Mouse (Mus musculus) urinary bladder, adult 18-20 months (tissue): ENCODE results near the gene Shroom3.

Source experiments
- DNase-seq, 2 experiments: peaks; one replicate each; pipeline ENCODE4 v3.0.0; 2022; ENCODE audit warnings: low spot score in 2 of 2, mixed read lengths in 2 of 2

Gene Shroom3

DNA sequence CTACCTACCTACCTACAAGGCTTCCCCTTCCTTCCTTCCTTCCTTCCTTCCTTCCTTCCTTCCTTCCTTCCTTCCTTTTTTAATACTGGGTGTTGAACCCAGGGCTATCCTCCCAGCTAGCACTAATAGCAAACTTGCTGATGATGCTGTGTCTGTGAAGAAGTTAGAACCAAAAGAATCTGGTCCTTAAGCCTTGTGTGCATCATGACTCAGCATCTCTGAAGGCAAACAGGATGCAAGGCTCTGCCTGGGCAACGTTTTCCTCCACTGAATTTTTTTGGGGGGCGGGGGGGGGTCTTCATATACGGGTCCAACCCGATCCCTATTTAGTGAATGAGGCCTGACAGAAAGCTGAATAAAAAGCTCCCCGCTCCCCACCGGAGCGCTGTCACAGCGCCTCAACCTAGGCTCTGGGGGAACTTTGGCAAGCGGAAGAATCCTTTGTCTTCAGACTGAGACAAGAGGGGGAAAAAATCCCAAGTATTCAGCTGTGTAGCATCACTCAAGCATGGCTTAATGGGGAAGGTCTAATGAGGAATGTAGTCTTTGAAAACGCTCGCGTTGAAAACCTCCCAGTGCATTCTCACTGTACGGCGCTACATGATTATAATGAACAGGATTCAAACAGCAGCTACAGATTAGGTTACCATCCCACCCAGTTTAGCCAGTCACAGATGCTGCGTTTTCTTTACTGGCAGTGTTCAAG lies 15.0 kb downstream of the Shroom3 start:
- no peak for DNase-seq

DNA sequence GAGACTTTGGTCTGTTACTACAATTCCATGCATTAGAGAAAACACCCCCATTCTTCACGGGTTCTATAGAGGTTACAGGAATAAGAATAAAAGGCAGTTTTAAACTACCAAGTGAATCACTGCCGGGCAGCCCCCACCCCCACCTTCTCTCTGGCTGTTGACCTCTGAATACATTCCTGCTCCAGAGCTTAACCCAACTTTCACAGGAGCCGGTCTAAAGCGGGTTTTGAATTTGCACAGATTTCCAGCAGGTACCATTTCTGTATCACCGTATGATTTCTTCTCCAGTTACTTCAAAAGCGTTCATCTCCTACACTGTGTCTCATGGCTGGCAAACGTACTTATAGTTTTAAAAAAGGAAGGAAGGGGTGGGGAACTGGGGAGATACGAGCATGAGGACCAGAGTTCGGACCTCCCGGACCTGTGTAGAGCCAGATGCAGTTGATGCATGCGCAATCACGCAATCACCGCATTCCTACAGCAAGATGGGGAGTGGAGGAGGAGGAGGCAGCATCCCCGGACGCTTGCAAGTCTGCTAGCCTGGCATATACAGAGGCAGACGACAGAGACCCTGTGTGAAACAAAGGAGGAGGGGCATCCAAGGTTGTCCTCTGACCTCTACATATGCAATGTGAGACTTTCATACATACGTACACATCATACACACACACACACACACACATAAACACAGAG lies 15.7 kb downstream of the Shroom3 start:
- no peak for DNase-seq

DNA sequence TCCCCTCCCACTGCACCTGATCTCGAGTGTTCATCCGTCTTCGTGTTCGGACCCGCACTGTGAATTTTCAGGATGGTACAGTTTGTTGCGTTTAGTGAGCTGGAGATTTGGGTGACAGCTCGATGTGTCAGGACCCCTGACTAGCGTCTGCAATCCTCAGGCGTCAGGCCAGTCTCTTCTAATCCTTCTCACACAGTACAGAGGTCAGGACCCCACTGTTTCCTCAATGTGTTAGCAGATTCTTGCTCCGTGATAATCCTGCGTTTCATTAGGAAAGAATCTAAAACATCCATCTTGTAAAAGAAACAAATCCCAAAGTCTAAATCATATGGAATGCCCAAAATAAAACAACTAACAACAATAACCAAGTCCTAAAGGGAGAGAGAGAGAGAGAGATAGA lies 18.5 kb downstream of the Shroom3 start:
- no peak for DNase-seq

- DNase-seq: no peak
These were observed 20.4 kb downstream of the Shroom3 start for GRCm38 (mm10) chr5:92703671-92704070.

- DNase-seq: no peak
These were observed 24.8 kb downstream of the Shroom3 start for GRCm38 (mm10) chr5:92707921-92708491.

- no peak for DNase-seq
These were observed 27.5 kb downstream of the Shroom3 start for GRCm38 (mm10) chr5:92710779-92711178.

DNA sequence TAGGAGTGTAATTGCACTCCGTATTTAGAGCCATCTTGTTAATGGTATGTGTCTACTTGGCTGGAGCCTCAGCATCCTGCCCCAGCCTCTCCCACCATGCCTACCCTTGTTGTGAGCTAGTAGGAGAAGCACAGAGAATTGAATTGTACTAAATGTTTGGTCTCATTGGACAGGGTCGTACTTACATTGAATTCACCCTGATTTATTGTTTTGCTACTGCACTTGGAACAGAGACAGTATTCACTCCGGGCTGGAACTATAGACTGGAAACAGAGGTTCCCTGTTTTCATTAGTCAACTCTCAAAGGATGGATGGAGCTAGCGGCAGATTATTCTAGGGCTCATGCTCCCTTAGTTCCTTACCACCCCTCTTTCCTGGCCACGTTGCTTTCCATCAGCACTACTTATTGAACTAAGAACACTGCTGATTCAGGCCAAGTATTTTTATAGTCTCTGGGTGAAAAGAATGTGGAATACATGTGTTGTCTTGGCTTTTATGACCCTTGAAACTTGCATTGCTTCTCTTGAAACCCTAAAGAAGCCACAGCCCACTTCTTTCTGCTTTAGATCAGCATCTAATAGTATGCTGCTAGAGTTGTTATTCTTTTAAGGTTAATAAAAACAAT lies 28.5 kb downstream of the Shroom3 start:
- no peak for DNase-seq

GRCm38 (mm10) chr5:92712621-92713395 lies 29.6 kb downstream of the Shroom3 start:
- no peak for DNase-seq

DNA sequence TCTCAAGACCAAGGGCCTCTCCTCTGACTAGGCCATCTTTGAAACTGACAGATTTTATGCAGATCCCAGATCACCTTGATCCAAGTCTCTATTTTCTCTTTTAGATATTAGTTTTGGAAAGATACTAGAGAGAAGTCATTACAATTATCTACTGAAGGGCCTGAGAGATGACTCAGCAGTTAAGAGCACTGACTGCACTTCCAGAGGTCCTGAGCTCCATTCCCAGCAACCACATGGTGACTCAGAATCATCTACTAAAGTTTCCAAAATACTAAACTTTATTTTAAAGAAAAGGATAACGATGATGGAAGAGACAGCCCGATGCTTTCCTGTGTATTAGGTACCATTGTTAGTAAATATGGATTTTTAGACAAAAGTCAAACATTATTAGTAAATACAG lies 31.7 kb downstream of the Shroom3 start:
- DNase-seq: no peak

DNA sequence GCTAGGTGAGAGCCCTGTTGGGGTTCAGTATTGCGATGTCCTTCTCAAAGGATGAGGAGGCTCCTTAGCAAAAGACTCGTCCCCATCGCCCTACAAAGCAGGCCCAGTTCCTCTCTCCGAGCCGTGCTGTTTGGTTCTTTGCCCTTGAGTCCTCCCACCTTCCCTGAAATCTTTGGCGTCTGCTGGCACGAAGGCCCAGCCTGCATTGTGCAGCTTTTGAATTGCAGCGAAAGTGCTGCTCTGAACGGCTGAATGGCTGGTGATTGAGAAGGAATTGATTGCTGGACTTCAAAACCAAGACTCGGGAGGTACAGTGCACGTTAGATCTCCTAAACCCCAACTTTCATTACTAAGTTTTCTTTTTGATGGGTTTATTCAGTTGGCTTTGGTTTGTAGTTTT lies 32.1 kb downstream of the Shroom3 start:
- no peak for DNase-seq

- DNase-seq: no peak
These were observed 32.7 kb downstream of the Shroom3 start for GRCm38 (mm10) chr5:92715890-92716289.

- no peak for DNase-seq
These were observed 34.6 kb downstream of the Shroom3 start for GRCm38 (mm10) chr5:92717666-92718360.

DNA sequence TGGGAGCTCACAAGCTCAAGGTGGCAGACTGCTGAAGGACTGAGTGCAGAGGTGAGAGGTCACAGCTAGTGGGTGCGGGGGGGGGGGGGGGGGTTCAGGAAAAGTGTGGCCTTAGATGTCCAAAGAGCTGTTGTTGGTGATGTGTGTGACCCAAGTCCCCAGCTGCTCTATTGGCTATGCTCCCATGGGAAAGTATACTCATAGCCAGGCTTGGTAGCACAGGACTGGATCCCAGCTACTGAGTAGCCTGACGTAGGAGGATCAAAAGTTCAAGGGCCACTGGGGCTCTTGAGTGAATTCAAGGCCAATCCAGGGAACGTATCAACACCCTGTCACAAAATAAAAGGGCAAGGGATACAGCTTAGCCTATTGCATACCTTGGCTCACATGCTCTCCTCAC lies 35.6 kb downstream of the Shroom3 start:
- no peak for DNase-seq

GRCm38 (mm10) chr5:92721610-92722009 lies 38.4 kb downstream of the Shroom3 start:
- DNase-seq: no peak

DNA sequence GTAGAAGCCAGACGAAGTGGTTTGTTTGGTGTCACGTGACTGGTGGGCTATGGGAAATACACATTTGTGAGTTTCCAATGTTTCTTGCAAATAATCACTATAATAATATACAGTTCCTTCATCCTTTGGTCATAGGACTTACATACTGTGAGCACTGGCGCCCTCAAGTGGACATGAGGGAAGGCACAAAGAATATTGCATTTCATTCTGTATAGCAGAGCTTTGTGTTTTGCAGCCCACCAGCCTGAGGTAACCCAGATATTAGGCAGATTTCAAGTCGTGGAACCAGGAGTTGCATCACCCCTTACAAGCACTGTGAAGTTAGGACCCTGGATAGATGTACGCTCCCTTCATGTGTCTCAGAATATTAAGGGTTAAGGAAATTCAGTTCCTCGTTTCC lies 42.7 kb downstream of the Shroom3 start:
- peak in 1 of 2 experiments; percentile 14 for DNase-seq

DNA sequence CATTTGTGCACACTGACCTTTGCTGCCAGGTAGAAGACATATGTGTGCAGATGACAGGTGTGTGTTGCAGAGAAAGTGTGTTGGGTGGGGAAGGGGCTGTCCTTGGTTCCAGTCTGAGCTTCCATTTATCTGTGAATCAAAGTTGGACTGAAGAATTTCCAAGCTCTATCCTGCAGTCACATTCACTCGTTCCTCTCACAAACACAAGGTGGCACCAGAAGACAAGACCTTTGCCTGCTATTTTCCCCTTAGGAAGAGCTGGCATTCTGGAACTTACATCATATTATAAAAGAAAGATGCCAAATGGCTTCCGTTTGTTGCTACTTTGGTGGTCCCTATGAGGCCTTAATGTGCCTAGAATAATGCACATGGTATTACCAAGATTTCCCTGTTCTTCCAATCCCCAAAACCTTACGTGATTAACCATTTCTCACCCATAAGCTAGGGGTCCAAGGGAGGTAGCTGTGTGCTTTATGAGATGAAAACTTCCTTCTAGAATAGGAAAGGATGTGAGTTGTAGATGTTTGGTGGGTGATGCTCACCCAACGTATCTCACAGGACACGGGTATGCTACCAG lies 45.1 kb downstream of the Shroom3 start:
- DNase-seq: peak in 1 of 2 experiments; percentile 9

DNA sequence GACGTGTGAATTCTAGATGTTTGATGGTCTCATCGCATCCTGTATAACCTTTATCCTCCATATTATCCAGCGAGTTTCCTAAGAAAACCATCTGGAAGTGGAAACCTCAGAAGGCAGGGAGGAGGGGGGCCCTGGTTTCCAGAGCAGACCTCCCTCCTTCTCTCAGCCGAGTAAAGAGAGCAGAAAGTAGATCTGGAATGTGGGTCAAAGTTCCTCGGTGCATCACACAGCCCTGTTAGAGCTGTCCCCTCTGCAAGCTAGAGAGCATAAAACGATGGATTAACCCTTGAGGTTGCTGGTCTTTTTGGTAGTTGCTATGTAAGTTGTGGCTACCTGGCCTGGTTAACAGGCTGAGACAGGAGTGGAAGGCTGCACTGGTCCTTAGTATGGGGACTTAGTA lies 46.0 kb downstream of the Shroom3 start:
- DNase-seq: no peak

GRCm38 (mm10) chr5:92741802-92742201 lies 58.6 kb downstream of the Shroom3 start:
- DNase-seq: no peak

DNA sequence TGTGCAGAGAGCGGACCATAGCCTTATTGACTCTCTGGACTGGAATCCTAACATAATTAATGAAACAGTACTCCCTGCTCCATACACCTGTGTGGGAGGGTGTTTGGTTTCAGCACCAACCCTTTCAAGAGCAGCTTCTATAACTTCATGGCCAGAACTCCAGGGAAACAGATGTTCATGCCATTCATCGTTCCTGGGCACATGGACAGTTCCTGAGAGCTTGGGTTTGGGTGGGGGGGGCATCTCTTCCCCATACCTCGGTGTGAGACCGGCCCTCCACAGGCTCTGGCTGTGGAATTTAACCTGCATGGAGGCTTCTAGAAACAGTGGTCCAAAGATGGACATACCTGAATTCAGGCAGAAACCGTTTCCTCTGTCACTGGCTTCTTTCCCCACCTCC lies 59.5 kb downstream of the Shroom3 start:
- DNase-seq: no peak

- no peak for DNase-seq
These were observed 62.4 kb downstream of the Shroom3 start for GRCm38 (mm10) chr5:92745390-92746253.
